Mouse (Mus musculus) forebrain, embryonic 15.5 days (tissue): Measurements from ENCODE around the gene Nlrp1a. TPM values are rescaled to one million over a fixed set of nuclear protein-coding genes. Genes with fewer than 3 reads are reported as not detected.

ENCODE experiments used
- polyA plus RNA-seq: library from polyadenylated mRNA; unstranded; fragments of >200 nt; fragmentation: Nextera tagmentation; extraction: Ambion mirVana; gene quantifications from 2 replicates; pipeline ENCODE4 v1.2.1, GENCODE M21; 2015

Gene Nlrp1a
- polyA plus RNA-seq, 1 experiment from 2014 or later, result not detected

Other genes starting within 250 kb of the Nlrp1a start
- gene Nup88, start 174.7 kb downstream of the Nlrp1a start, polyA plus RNA-seq, result 148 and 149 TPM in 2 replicates
- 82.6 and 88.3 TPM in 2 replicates for gene Rpain, start 174.5 kb downstream of the Nlrp1a start, polyA plus RNA-seq
- 208 TPM in 2 replicates for gene C1qbp, start 161.7 kb downstream of the Nlrp1a start, polyA plus RNA-seq
- gene Dhx33, start 140.3 kb downstream of the Nlrp1a start, polyA plus RNA-seq, result 16.8 and 17.3 TPM in 2 replicates
- 39.4 and 40.5 TPM in 2 replicates for gene Mis12, start 125.1 kb downstream of the Nlrp1a start, polyA plus RNA-seq
- gene Derl2, start 124.9 kb downstream of the Nlrp1a start, polyA plus RNA-seq, result 35.5 and 36.2 TPM in 2 replicates
- gene 6330403K07Rik, start 111.2 kb downstream of the Nlrp1a start, polyA plus RNA-seq, result 609 and 665 TPM in 2 replicates
- not detected in 2 replicates for gene Nlrp1b, start 86.0 kb upstream of the Nlrp1a start, polyA plus RNA-seq